In genomic region chr16:18452361-18452862, GRCm38 (mm10) we compare ENCODE assay signal across 12 mouse cellular contexts. TPM values are rescaled to one million over a fixed set of nuclear protein-coding genes. Genes with fewer than 3 reads are reported as not detected.
A peak's percentile ranks its signal among the peaks of the same experiment; 100 is the strongest.
DNase-seq lines count a peak whose midpoint lies in the region; ATAC-seq lines count a peak whose summit lies in the region.
"Had no signal": no experiment of that assay in that cellular context is flagged by ENCODE, and none has a peak within 500 bp of the region (broad histone marks: within the 10 kb centered on the region; RNA-seq: fewer than 3 reads in every experiment).

No protein-coding gene starts in this region.

- H3K4me1 ChIP-seq in hindbrain, embryonic 13.5 days (replicated peaks): 0 out of 2 replicates have a peak, but pooled peaks cover 5% of the 10 kb centered on the region
- H3K4me1 ChIP-seq in hindbrain, embryonic 12.5 days: 0 out of 2 replicates have a peak, but pooled peaks cover 3% of the 10 kb centered on the region
- H3K4me1 ChIP-seq: hindbrain, embryonic 15.5 days had no signal

- H3K4me3 ChIP-seq in hindbrain, embryonic 13.5 days: no peak overlapping the region
- no peak overlapping the region for H3K4me3 ChIP-seq in hindbrain, embryonic 12.5 days
- H3K4me3 ChIP-seq: hindbrain, embryonic 15.5 days; limb, embryonic 15.5 days had no signal

- WGBS in hindbrain, embryonic 13.5 days: 80% methylated on average over 8 of the region's 8 CpGs
- WGBS in hindbrain, embryonic 12.5 days: 85% methylated on average over 8 of the region's 8 CpGs

- H3K9ac ChIP-seq in hindbrain, embryonic 13.5 days: peak overlapping the region; percentile 1; the same call in 1 of the 2 replicates
- no peak overlapping the region for H3K9ac ChIP-seq in hindbrain, embryonic 12.5 days
- H3K9ac ChIP-seq: hindbrain, embryonic 15.5 days; limb, embryonic 15.5 days had no signal

- no peaks in the 10 kb centered on the region for H3K9me3 ChIP-seq in hindbrain, embryonic 13.5 days
- H3K9me3 ChIP-seq in hindbrain, embryonic 12.5 days (replicated peaks): no peaks in the 10 kb centered on the region
- H3K9me3 ChIP-seq: hindbrain, embryonic 15.5 days; limb, embryonic 15.5 days had no signal

- no peak for ATAC-seq in hindbrain, embryonic 13.5 days (ENCODE audit: low FRiP score)
- ATAC-seq in hindbrain, embryonic 12.5 days (ENCODE audit: low FRiP score): no peak
- ATAC-seq: midbrain, embryonic 16.5 days had no signal

- DNase-seq in CD4-positive, CD25-positive, alpha-beta regulatory T cell, adult 2 months (ENCODE audit: low read depth, low spot score): peak; percentile 23
- DNase-seq in cerebellum, adult 9-10 months: peak; percentile 59
- peak; percentile 31 for DNase-seq in layer of hippocampus, adult 9-10 months (ENCODE audit: low spot score)
- no peak for DNase-seq in heart, adult 9 months (ENCODE audit: low spot score in 2 of 2)
- no peak for DNase-seq in MN1 (ENCODE audit: low spot score)
- DNase-seq: kidney, postnatal 25 days; lung, postnatal 10 days had no signal

- H3K27ac ChIP-seq in hindbrain, embryonic 13.5 days: no peak overlapping the region
- no peak overlapping the region for H3K27ac ChIP-seq in hindbrain, embryonic 12.5 days
- H3K27ac ChIP-seq: hindbrain, embryonic 15.5 days; limb, embryonic 15.5 days had no signal

- H3K4me2 ChIP-seq in hindbrain, embryonic 13.5 days: no peak overlapping the region
- H3K4me2 ChIP-seq in hindbrain, embryonic 12.5 days (replicated peaks): no peak overlapping the region
- H3K4me2 ChIP-seq: hindbrain, embryonic 15.5 days; limb, embryonic 15.5 days had no signal

- H3K36me3 ChIP-seq in hindbrain, embryonic 13.5 days: peaks cover 19% of the 10 kb centered on the region
- peaks cover 7% of the 10 kb centered on the region; the same call in 1 of the 2 replicates for H3K36me3 ChIP-seq in hindbrain, embryonic 12.5 days
- H3K36me3 ChIP-seq: hindbrain, embryonic 15.5 days; limb, embryonic 15.5 days had no signal

- H3K27me3 ChIP-seq in hindbrain, embryonic 13.5 days: peaks cover 21% of the 10 kb centered on the region
- H3K27me3 ChIP-seq in hindbrain, embryonic 12.5 days: 0 out of 2 replicates have a peak, but pooled peaks cover 3% of the 10 kb centered on the region
- H3K27me3 ChIP-seq: hindbrain, embryonic 15.5 days; limb, embryonic 15.5 days had no signal

RNA-seq across cellular contexts. Expression of gene Comt, which starts 25.8 kb away (rescaled TPM):
- polyA plus RNA-seq in hindbrain, embryonic 13.5 days (2015; fragmentation: Nextera tagmentation; extraction: Ambion mirVana): 85.9 and 88.5 TPM in 2 replicates
- polyA plus RNA-seq in hindbrain, embryonic 12.5 days (2016; fragmentation: Nextera tagmentation; extraction: Ambion mirVana): 58.4 and 60.3 TPM in 2 replicates

RNA-seq across cellular contexts. Expression of gene Txnrd2, which starts 26.2 kb away (rescaled TPM):
- 26.1 and 27.0 TPM in 2 replicates for polyA plus RNA-seq in hindbrain, embryonic 13.5 days (2015; fragmentation: Nextera tagmentation; extraction: Ambion mirVana)
- polyA plus RNA-seq in hindbrain, embryonic 12.5 days (2016; fragmentation: Nextera tagmentation; extraction: Ambion mirVana): 20.2 and 20.3 TPM in 2 replicates

RNA-seq across cellular contexts. Expression of gene Gnb1l, which starts 46.1 kb away (rescaled TPM):
- 13.7 and 15.8 TPM in 2 replicates for polyA plus RNA-seq in hindbrain, embryonic 13.5 days (2015; fragmentation: Nextera tagmentation; extraction: Ambion mirVana)
- 11.5 and 12.4 TPM in 2 replicates for polyA plus RNA-seq in hindbrain, embryonic 12.5 days (2016; fragmentation: Nextera tagmentation; extraction: Ambion mirVana)

RNA-seq across cellular contexts. Expression of gene Rtl10, which starts 46.3 kb away (rescaled TPM):
- 4.8 and 4.9 TPM in 2 replicates for polyA plus RNA-seq in hindbrain, embryonic 13.5 days (2015; fragmentation: Nextera tagmentation; extraction: Ambion mirVana)
- polyA plus RNA-seq in hindbrain, embryonic 12.5 days (2016; fragmentation: Nextera tagmentation; extraction: Ambion mirVana): 2.3 and 2.9 TPM in 2 replicates

Comparison
In these comparisons a context has a peak if more than half of its experiments do, and no peak if none do; other contexts are left out.
1. DNase-seq: peak in CD4-positive, CD25-positive, alpha-beta regulatory T cell, adult 2 months (single experiment), cerebellum, adult 9-10 months (single experiment) and layer of hippocampus, adult 9-10 months (single experiment); none in heart, adult 9 months (0 of 2) and MN1 (single experiment).